Mouse (Mus musculus): ENCODE data around the gene Pgm2.

- TF ChIP-seq CTCF (IDR thresholded peaks at IDR 0.05; ENCODE audit: low read depth) = no peak
- TF ChIP-seq EP300 (IDR thresholded peaks at IDR 0.05; ENCODE audit: low read depth) = no peak
Measured at GRCm38 (mm10) chr5:64044790-64045189, 48.0 kb upstream of the Pgm2 start.

All from heart, postnatal 0 days (tissue).